Mouse (Mus musculus) kidney, adult 2 months (tissue): ENCODE results near the gene Mat2a. TPM values are rescaled to one million over a fixed set of nuclear protein-coding genes. Genes with fewer than 3 reads are reported as not detected.

Source experiments
- DNase-seq: peaks from one replicate; pipeline ENCODE4 v3.0.0; 2021
- H3K27ac ChIP-seq: fragments of 200-500 bp; 2 replicates; pipeline ENCODE4 v1.5.1; 2012; ENCODE audit warnings: low read depth, low read length, control low read depth, inconsistent platforms; ENCODE audit not compliant: insufficient read depth
- H3K27me3 ChIP-seq: fragments of 200-500 bp; replicated peaks from 2 replicates; pipeline ENCODE4 v1.6.1; 2012; ENCODE audit warnings: mild to moderate bottlenecking, moderate library complexity, low read length, inconsistent platforms; ENCODE audit not compliant: control insufficient read depth, insufficient read depth
- H3K36me3 ChIP-seq: fragments of 200-500 bp; 2 replicates; pipeline ENCODE4 v1.6.1; 2012; ENCODE audit warnings: mild to moderate bottlenecking, moderate library complexity, low read length, inconsistent platforms; ENCODE audit not compliant: control insufficient read depth, insufficient read depth
- H3K4me1 ChIP-seq: fragments of 200-500 bp; 2 replicates; pipeline ENCODE4 v1.6.1; 2011; ENCODE audit warnings: low read length; ENCODE audit not compliant: control insufficient read depth, insufficient read depth
- H3K4me3 ChIP-seq: fragments of 200-500 bp; 2 replicates; pipeline ENCODE4 v1.5.1; 2011; ENCODE audit warnings: mild to moderate bottlenecking, low read depth, low read length, control low read depth; ENCODE audit not compliant: insufficient read depth
- CTCF ChIP-seq: fragments of 200-500 bp; conservative IDR thresholded peaks from 2 replicates; pipeline ENCODE4 v1.5.1; 2011; ENCODE audit warnings: low read depth, mild to moderate bottlenecking, control low read depth, low read length, moderate library complexity, mixed read lengths; ENCODE audit not compliant: insufficient read depth, insufficient read length
- POLR2A ChIP-seq: fragments of 200-500 bp; IDR thresholded peaks from one replicate; pipeline ENCODE4 v1.6.1; 2011; ENCODE audit warnings: low read depth, low read length, control low read depth
- WGBS: fragments of 180-500 bp; shearing (Covaris S2); methylation state at CpG from one replicate; pipeline ENCODE4 v1.1.7; 2018; 5-methylcytosine and 5-hydroxymethylcytosine counted together
- polyA plus RNA-seq: library from polyadenylated mRNA; depleted of rRNA; stranded (reverse); fragments of >200 nt; gene quantifications from 2 replicates; pipeline ENCODE4 v1.2.3, GENCODE M21; 2012; rRNA removed

The Mat2a gene
- polyA plus RNA-seq = 150 and 168 TPM in 2 replicates

GRCm38 (mm10) chr6:72439355-72440185 lies at the start of gene Mat2a:
Gene Mat2a, minus strand, starts transcription at chr6:72439558.
- peak; percentile 96 for DNase-seq
- 1% methylated on average over 76 of the region's 77 CpGs for WGBS
- Histone ChIP-seq H3K4me1 (peaks cover 12% of the 10 kb centered on the region; the same call in 1 of the 2 replicates), H3K36me3 (peaks cover 26% of the 10 kb centered on the region), H3K27ac (peak within 1 kb of the TSS; percentile 99), H3K4me3 (peak within 1 kb of the TSS; percentile 87), H3K27me3 (no peaks in the 10 kb centered on the region)
- TF ChIP-seq CTCF = peak; percentile 64
- TF ChIP-seq POLR2A = peak; percentile 99

- TF ChIP-seq POLR2A = no peak
- no peak for TF ChIP-seq CTCF
- Histone ChIP-seq H3K27me3 (no peaks in the 10 kb centered on the region), H3K4me1 (peaks cover 23% of the 10 kb centered on the region), H3K27ac (peak overlapping the region; percentile 2; the same call in 1 of the 2 replicates), H3K36me3 (no peaks in the 10 kb centered on the region), H3K4me3 (no peak overlapping the region)
- DNase-seq = peak; percentile 83
- 34% methylated on average over 3 of the region's 3 CpGs for WGBS
These were observed 49.5 kb upstream of the Mat2a start for GRCm38 (mm10) chr6:72488850-72489249.

GRCm38 (mm10) chr6:72487282-72487681 lies 47.9 kb upstream of the Mat2a start:
- Histone ChIP-seq H3K4me3 (no peak overlapping the region), H3K27ac (no peak overlapping the region), H3K4me1 (peaks cover 19% of the 10 kb centered on the region), H3K36me3 (no peaks in the 10 kb centered on the region), H3K27me3 (no peaks in the 10 kb centered on the region)
- TF ChIP-seq CTCF (no peak), POLR2A (no peak)
- 56% methylated on average over 3 of the region's 3 CpGs for WGBS
- no peak for DNase-seq

- TF ChIP-seq POLR2A (no peak), CTCF (no peak)
- 91% methylated on average over 6 of the region's 6 CpGs for WGBS
- no peaks in the 10 kb centered on the region for H3K36me3 ChIP-seq
- peaks cover 19% of the 10 kb centered on the region for H3K4me1 ChIP-seq
- DNase-seq = no peak
- no peaks in the 10 kb centered on the region for H3K27me3 ChIP-seq
- H3K27ac ChIP-seq = no peak overlapping the region
- H3K4me3 ChIP-seq = no peak overlapping the region
These were observed 46.9 kb upstream of the Mat2a start for GRCm38 (mm10) chr6:72486307-72486706.

GRCm38 (mm10) chr6:72484887-72485286 lies 45.5 kb upstream of the Mat2a start:
- peak; percentile 50 for DNase-seq
- no peak for TF ChIP-seq POLR2A
- no peak for TF ChIP-seq CTCF
- no peak overlapping the region for H3K27ac ChIP-seq
- no peak overlapping the region for H3K4me3 ChIP-seq
- H3K36me3 ChIP-seq = no peaks in the 10 kb centered on the region
- H3K4me1 ChIP-seq = peaks cover 19% of the 10 kb centered on the region
- WGBS = 51% methylated on average over 4 of the region's 4 CpGs
- H3K27me3 ChIP-seq = no peaks in the 10 kb centered on the region

GRCm38 (mm10) chr6:72482156-72482555 lies 42.8 kb upstream of the Mat2a start:
- 88% methylated on average over 2 of the region's 2 CpGs for WGBS
- H3K36me3 ChIP-seq = no peaks in the 10 kb centered on the region
- no peaks in the 10 kb centered on the region for H3K27me3 ChIP-seq
- H3K4me3 ChIP-seq = no peak overlapping the region
- no peak for DNase-seq
- peaks cover 13% of the 10 kb centered on the region; the same call in 1 of the 2 replicates for H3K4me1 ChIP-seq
- no peak for TF ChIP-seq POLR2A
- no peak for TF ChIP-seq CTCF
- no peak overlapping the region for H3K27ac ChIP-seq

- no peak for DNase-seq
- Histone ChIP-seq H3K36me3 (no peaks in the 10 kb centered on the region), H3K4me3 (no peak overlapping the region), H3K4me1 (peaks cover 26% of the 10 kb centered on the region), H3K27me3 (no peaks in the 10 kb centered on the region), H3K27ac (no peak overlapping the region)
- TF ChIP-seq CTCF = no peak
- TF ChIP-seq POLR2A = no peak
- 88% methylated on average over 2 of the region's 2 CpGs for WGBS
These were observed 41.0 kb upstream of the Mat2a start for GRCm38 (mm10) chr6:72480422-72480702.
